Mouse (Mus musculus) testis, adult 2 months (tissue): Measurements from ENCODE around the gene Arf3.

ENCODE experiments used
- CTCF ChIP-seq: fragments of 200-500 bp; IDR thresholded peaks from 2 replicates; pipeline ENCODE4 v1.5.1; 2012; ENCODE audit warnings: low read depth, mild to moderate bottlenecking, inconsistent platforms, low read length, moderate library complexity; ENCODE audit not compliant: control insufficient read depth, insufficient read depth, insufficient replicate concordance
- POLR2A ChIP-seq: fragments of 200-500 bp; IDR thresholded peaks from 2 replicates; pipeline ENCODE4 v1.6.1; 2012; ENCODE audit warnings: low read depth, mild to moderate bottlenecking, inconsistent platforms, low read length, moderate library complexity; ENCODE audit not compliant: control insufficient read depth

- TF ChIP-seq CTCF (no peak), POLR2A (no peak)
Measured at GRCm38 (mm10) chr15:98726746-98727145, 36.3 kb downstream of the Arf3 start.
